Mouse (Mus musculus) CH12.LX (cell line): ENCODE measurements around the gene Kcnq4.

Experiments
- CTCF ChIP-seq, 2 experiments: IDR thresholded peaks in 1 of 2; conservative IDR thresholded peaks in 1 of 2; 2 replicates each; pipeline ENCODE4 v1.5.1; 2011 to 2012; ENCODE audit warnings: low read depth in 2 of 2, low read length in 2 of 2, improper control_type of control experiment in 1 of 2, inconsistent platforms in 1 of 2, mild to moderate bottlenecking in 1 of 2, moderate library complexity in 1 of 2
- HCFC1 ChIP-seq: IDR thresholded peaks from 2 replicates; pipeline ENCODE4 v1.6.1; 2012; ENCODE audit warnings: low read depth, mild to moderate bottlenecking, inconsistent platforms, low read length, improper control_type of control experiment

DNA sequence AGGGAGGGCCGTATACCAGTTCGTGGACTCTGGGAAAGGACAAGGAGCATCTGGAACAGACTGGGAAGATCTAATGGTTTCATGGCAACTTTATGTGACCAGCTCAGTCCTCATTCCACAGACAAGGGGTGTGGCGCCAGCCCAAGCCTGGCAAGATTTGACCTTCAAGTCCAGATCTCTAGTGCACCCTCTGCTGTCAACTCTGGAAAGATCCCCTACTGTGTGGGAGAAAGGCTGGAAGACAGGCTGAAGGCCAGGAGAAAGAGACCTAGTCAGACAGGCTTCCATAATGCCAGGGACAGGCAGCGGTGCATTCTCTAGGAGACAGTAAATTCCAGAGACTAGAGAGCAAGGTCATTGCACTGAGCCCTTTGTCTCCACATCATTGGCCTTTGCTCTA lies 79.9 kb downstream of the Kcnq4 start:
- TF ChIP-seq CTCF (conservative IDR thresholded peaks at IDR 0.05 in 1 of 2, IDR thresholded peaks at IDR 0.05 in 1 of 2; ENCODE audit: low read depth in 2 of 2, low read length in 2 of 2) (peak in 1 of 2 experiments; percentile 27; a peak in 2 of 4 replicates), HCFC1 (no peak)
